Mouse (Mus musculus) neural tube, embryonic 15.5 days (tissue): Measurements from ENCODE around the gene Kxd1. TPM values are rescaled to one million over a fixed set of nuclear protein-coding genes. Genes with fewer than 3 reads are reported as not detected.

Experiments used
- ATAC-seq: fragments of 200-750 bp; cut with Nextera tagmentation; 2 replicates; pipeline ENCODE4 v1.8.0; 2017; ENCODE audit warnings: mild to moderate bottlenecking, moderate TSS enrichment, moderate library complexity; ENCODE audit not compliant: low FRiP score
- H3K27ac ChIP-seq: fragments of 300-500 bp; sonication (generic); replicated peaks from 2 replicates; pipeline ENCODE4 v1.5.1; 2015; ENCODE audit warnings: mild to moderate bottlenecking, inconsistent platforms
- H3K27me3 ChIP-seq: fragments of 300-500 bp; sonication (generic); replicated peaks from 2 replicates; pipeline ENCODE4 v1.6.1; 2015; ENCODE audit warnings: inconsistent platforms
- H3K36me3 ChIP-seq: fragments of 300-500 bp; sonication (generic); 2 replicates; pipeline ENCODE4 v1.6.1; 2015; ENCODE audit warnings: inconsistent platforms
- H3K4me1 ChIP-seq: fragments of 300-500 bp; sonication (generic); 2 replicates; pipeline ENCODE4 v1.6.1; 2015; ENCODE audit warnings: inconsistent platforms
- H3K4me2 ChIP-seq: fragments of 300-500 bp; sonication (generic); 2 replicates; pipeline ENCODE4 v1.6.1; 2015; ENCODE audit warnings: inconsistent platforms, mild to moderate bottlenecking, moderate library complexity
- H3K4me3 ChIP-seq: fragments of 300-500 bp; sonication (generic); replicated peaks from 2 replicates; pipeline ENCODE4 v1.5.1; 2015; ENCODE audit warnings: mild to moderate bottlenecking, inconsistent platforms
- H3K9ac ChIP-seq: fragments of 300-500 bp; sonication (generic); replicated peaks from 2 replicates; pipeline ENCODE4 v1.6.1; 2015; ENCODE audit warnings: mild to moderate bottlenecking, inconsistent platforms
- H3K9me3 ChIP-seq: fragments of 300-500 bp; sonication (generic); replicated peaks from 2 replicates; pipeline ENCODE4 v1.6.1; 2016; ENCODE audit warnings: inconsistent platforms
- WGBS: fragments of 180-500 bp; shearing (Covaris S2); methylation state at CpG from one replicate; pipeline ENCODE4 v1.1.7; 2015; ENCODE audit warnings: mixed read lengths; 5-methylcytosine and 5-hydroxymethylcytosine counted together
- polyA plus RNA-seq: library from polyadenylated mRNA; unstranded; fragments of >200 nt; fragmentation: Nextera tagmentation; extraction: Ambion mirVana; gene quantifications from 2 replicates; pipeline ENCODE4 v1.2.1, GENCODE M21; 2015

Gene Kxd1
- polyA plus RNA-seq, 1 experiment from 2014 or later, result 44.4 TPM

GRCm38 (mm10) chr8:70490061-70490879 is 37.5 kb downstream of the Kxd1 start:
- peaks cover 73% of the 10 kb centered on the region for H3K4me1 ChIP-seq
- WGBS, result 11% methylated on average over 10 of the region's 10 CpGs
- H3K9me3 ChIP-seq, result no peaks in the 10 kb centered on the region
- H3K9ac ChIP-seq, result no peak overlapping the region
- peaks cover 93% of the 10 kb centered on the region for H3K27me3 ChIP-seq
- ATAC-seq, result no peak
- H3K4me2 ChIP-seq, result no peak overlapping the region
- no peak overlapping the region for H3K4me3 ChIP-seq
- H3K27ac ChIP-seq, result no peak overlapping the region
- no peaks in the 10 kb centered on the region; the same call in 1 of the 2 replicates for H3K36me3 ChIP-seq

DNA sequence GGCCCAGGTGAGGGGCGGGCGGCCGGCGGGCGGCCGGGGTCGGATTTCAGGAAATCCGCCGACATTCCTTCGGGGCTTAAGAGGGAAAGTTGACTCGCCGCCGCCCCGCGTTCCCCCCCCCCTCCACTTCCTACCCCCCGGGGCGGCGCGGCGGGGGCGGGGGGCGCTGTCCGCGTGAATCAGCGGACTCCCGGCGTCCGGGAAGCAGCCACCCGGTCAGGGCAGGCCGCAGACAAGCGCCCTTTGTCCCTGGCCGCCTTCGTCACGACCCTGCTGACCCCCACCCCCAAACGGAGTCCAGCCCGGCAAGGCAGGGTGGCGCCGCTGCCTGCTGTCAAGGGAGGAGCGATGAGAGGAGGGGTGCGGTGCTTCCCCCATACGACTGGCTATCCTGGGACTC is 38.2 kb downstream of the Kxd1 start:
- under 1% methylated on average over 24 of the region's 41 CpGs for WGBS
- no peak for ATAC-seq
- H3K27ac ChIP-seq, result no peak overlapping the region
- H3K4me1 ChIP-seq, result peaks cover 67% of the 10 kb centered on the region
- H3K9ac ChIP-seq, result no peak overlapping the region
- H3K36me3 ChIP-seq, result no peaks in the 10 kb centered on the region; the same call in 1 of the 2 replicates
- peak overlapping the region; percentile 45 for H3K4me2 ChIP-seq
- H3K27me3 ChIP-seq, result peaks cover 93% of the 10 kb centered on the region
- peak overlapping the region; percentile 17; the same call in 1 of the 2 replicates for H3K4me3 ChIP-seq
- no peaks in the 10 kb centered on the region for H3K9me3 ChIP-seq

GRCm38 (mm10) chr8:70488931-70489470 is 38.8 kb downstream of the Kxd1 start:
- Histone ChIP-seq H3K4me1 (peaks cover 61% of the 10 kb centered on the region), H3K9ac (no peak overlapping the region), H3K4me2 (peak overlapping the region; percentile 71), H3K9me3 (no peaks in the 10 kb centered on the region), H3K27ac (no peak overlapping the region), H3K27me3 (peaks cover 93% of the 10 kb centered on the region), H3K36me3 (peaks cover 5% of the 10 kb centered on the region; the same call in 1 of the 2 replicates), H3K4me3 (peak overlapping the region; percentile 27; the same call in 1 of the 2 replicates)
- WGBS, result 1% methylated on average over 14 of the region's 14 CpGs
- ATAC-seq, result no peak

- Histone ChIP-seq H3K27ac (no peak overlapping the region), H3K4me3 (peak overlapping the region; percentile 27), H3K27me3 (peaks cover 90% of the 10 kb centered on the region), H3K9me3 (no peaks in the 10 kb centered on the region), H3K4me1 (peaks cover 53% of the 10 kb centered on the region), H3K9ac (peak overlapping the region; percentile 23; the same call in 1 of the 2 replicates), H3K4me2 (peak overlapping the region; percentile 71), H3K36me3 (peaks cover 8% of the 10 kb centered on the region; the same call in 1 of the 2 replicates)
- 4% methylated on average over 55 of the region's 55 CpGs for WGBS
- ATAC-seq, result no peak
Observed at GRCm38 (mm10) chr8:70487993-70488796, 39.6 kb downstream of the Kxd1 start.

- Histone ChIP-seq H3K9ac (peak within 1 kb of the TSS; percentile 77), H3K4me1 (peaks cover 41% of the 10 kb centered on the region), H3K4me3 (peak within 1 kb of the TSS; percentile 66), H3K9me3 (no peaks in the 10 kb centered on the region), H3K27me3 (peaks cover 81% of the 10 kb centered on the region), H3K36me3 (peaks cover 8% of the 10 kb centered on the region; the same call in 1 of the 2 replicates), H3K27ac (peak within 1 kb of the TSS; percentile 70), H3K4me2 (peak within 1 kb of the TSS; percentile 71)
- WGBS, result 3% methylated on average over 33 of the region's 33 CpGs
- peak; percentile 81 for ATAC-seq
Observed at GRCm38 (mm10) chr8:70486941-70487520, 40.7 kb downstream of the Kxd1 start, which contains the start of gene Tmem59l. TSS of gene Tmem59l (minus strand) at chr8:70487358.

DNA sequence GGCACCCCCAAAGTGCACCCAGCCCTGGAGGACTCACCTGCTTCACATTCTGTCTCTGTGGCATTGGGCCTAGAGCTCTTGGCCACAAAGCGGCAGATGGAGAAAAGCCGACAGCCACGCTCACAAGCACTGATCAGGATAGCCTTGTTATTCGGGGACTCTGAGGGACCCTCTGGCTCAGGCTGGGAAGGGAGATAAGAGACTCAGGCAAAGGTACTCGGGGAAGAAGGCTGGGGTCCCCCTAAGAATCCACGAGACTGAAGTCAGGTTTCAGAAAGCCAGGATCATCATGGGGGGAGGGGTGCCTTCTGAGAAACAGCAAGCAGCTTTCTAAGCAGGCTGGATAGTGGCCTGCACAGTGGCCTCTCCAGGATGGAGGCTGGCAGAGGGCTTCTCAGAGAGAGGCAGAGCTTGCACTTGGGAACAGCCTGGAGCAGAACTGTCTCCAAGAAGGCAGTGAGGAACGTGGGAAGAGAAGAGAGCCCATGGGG is 41.5 kb downstream of the Kxd1 start:
- no peak; the same call in 1 of the 2 replicates for ATAC-seq
- H3K27me3 ChIP-seq, result peaks cover 73% of the 10 kb centered on the region
- H3K9me3 ChIP-seq, result no peaks in the 10 kb centered on the region
- H3K4me2 ChIP-seq, result peak overlapping the region; percentile 71
- H3K4me1 ChIP-seq, result peaks cover 37% of the 10 kb centered on the region
- WGBS, result 58% methylated on average over 7 of the region's 7 CpGs
- peak overlapping the region; percentile 66 for H3K4me3 ChIP-seq
- peak overlapping the region; percentile 77 for H3K9ac ChIP-seq
- H3K27ac ChIP-seq, result no peak overlapping the region
- peaks cover 8% of the 10 kb centered on the region; the same call in 1 of the 2 replicates for H3K36me3 ChIP-seq

DNA sequence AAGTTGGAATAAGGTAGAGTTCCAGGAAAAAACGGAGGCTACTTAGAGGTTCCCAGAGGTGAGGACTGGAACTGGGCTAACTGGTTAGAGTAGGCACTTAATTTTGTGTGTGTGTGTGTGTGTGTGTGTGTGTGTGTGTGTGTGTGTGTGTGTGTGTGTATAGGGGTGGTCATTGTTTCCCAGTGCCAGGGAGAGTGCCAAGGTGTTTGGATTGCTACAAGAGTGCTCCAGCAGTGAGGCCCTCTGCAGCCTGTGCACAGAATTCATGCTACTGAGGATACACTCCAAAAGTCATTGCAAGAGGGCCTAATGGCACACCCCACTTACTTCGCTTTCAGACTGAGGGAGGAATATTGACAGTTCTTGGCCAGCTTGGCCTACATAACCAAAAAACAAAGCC is 44.8 kb downstream of the Kxd1 start:
- H3K9me3 ChIP-seq, result no peaks in the 10 kb centered on the region
- ATAC-seq, result no peak
- no peak overlapping the region for H3K4me3 ChIP-seq
- peaks cover 8% of the 10 kb centered on the region; the same call in 1 of the 2 replicates for H3K36me3 ChIP-seq
- H3K4me2 ChIP-seq, result no peak overlapping the region
- H3K27me3 ChIP-seq, result peaks cover 47% of the 10 kb centered on the region
- H3K9ac ChIP-seq, result no peak overlapping the region
- WGBS, result 71% methylated on average over 2 of the region's 2 CpGs
- H3K4me1 ChIP-seq, result peaks cover 19% of the 10 kb centered on the region
- no peak overlapping the region for H3K27ac ChIP-seq

- Histone ChIP-seq H3K36me3 (peaks cover 8% of the 10 kb centered on the region; the same call in 1 of the 2 replicates), H3K9ac (no peak overlapping the region), H3K4me1 (peaks cover 23% of the 10 kb centered on the region), H3K4me2 (no peak overlapping the region), H3K9me3 (no peaks in the 10 kb centered on the region), H3K4me3 (no peak overlapping the region), H3K27me3 (peaks cover 43% of the 10 kb centered on the region), H3K27ac (no peak overlapping the region)
- 77% methylated on average over 3 of the region's 3 CpGs for WGBS
- ATAC-seq, result no peak
Observed at GRCm38 (mm10) chr8:70481908-70482307, 45.8 kb downstream of the Kxd1 start.

- peak overlapping the region; percentile 81 for H3K4me2 ChIP-seq
- peak; percentile 36 for ATAC-seq
- peaks cover 7% of the 10 kb centered on the region for H3K27me3 ChIP-seq
- H3K27ac ChIP-seq, result no peak overlapping the region
- no peak overlapping the region for H3K9ac ChIP-seq
- H3K4me1 ChIP-seq, result peaks cover 29% of the 10 kb centered on the region
- 1% methylated on average over 21 of the region's 21 CpGs for WGBS
- peak overlapping the region; percentile 65 for H3K4me3 ChIP-seq
- no peaks in the 10 kb centered on the region for H3K9me3 ChIP-seq
- 0 out of 2 replicates have a peak, but pooled peaks cover 3% of the 10 kb centered on the region for H3K36me3 ChIP-seq
Observed at GRCm38 (mm10) chr8:70477269-70477982, 50.3 kb downstream of the Kxd1 start.
